Mouse (Mus musculus) embryo, embryonic 11.5 days (tissue): ENCODE measurements at regions not wholly inside any gene's neighbourhood (a gene's known extent, or its start where the extent isn't known, plus 50 kb on each side); places are given as distances from the start of the nearest gene placed in this dataset.
"Not testable (repeated sequence)": the region's sequence is repeated elsewhere in the genome, so short reads cannot be mapped to it uniquely, and the experiment has no call there.

Experiments used
- DNase-seq: peaks from one replicate; pipeline ENCODE4 v3.0.0-alpha.2; 2012; ENCODE audit warnings: low read depth, low spot score

DNA sequence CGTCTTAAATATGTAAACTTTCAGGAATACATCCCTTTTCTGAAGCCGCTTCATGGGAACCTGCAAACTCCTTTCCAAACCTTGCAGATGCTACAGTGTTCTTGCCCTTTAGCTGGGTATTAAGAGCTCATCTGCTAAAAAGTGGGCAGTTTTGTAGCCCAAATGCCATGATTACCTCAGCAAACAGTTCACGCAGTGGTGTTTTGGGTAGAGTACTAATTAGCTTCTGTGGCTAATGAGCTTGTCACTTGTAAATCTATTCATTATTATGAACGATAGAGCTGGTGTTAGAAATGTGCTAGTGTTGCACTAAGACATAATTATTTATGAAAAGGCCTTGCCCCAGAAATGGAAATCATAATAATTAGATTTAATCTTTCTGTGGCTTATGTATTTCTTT is 506.1 kb upstream of the Ccng1 start:
- no peak for DNase-seq

DNA sequence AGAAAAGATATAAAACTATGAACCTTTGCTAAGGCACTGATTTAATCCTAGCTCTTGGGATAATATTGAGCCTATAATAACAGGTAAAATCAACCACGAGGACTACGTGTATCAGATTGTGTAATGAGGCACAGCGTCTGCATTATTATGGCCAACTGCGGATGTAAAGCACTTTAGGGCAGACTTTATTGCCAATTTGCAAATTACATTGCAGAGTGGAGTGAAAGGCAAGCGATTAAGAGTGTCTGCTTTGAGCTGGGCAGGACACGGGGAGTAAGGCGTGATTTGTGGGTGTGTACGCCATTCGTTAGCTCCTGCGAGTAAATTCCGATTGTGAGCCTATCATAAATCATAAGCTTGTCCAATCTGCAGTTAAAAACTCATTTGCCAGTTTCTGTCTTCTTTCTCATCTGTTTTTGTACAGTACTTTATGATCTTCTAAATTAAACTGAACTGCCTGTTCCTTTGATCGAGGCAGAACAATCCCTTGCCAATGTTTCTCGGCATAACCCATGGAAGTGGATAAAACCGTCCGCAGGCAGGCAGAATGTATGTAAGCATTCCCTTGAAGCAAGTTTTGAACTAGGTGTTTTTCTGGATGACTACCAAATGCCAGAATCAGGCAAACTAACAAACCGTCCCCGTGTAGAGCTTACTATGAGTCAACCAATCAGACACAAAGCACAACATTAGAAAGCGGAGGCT is 505.0 kb upstream of the Ccng1 start:
- DNase-seq: no peak

DNA sequence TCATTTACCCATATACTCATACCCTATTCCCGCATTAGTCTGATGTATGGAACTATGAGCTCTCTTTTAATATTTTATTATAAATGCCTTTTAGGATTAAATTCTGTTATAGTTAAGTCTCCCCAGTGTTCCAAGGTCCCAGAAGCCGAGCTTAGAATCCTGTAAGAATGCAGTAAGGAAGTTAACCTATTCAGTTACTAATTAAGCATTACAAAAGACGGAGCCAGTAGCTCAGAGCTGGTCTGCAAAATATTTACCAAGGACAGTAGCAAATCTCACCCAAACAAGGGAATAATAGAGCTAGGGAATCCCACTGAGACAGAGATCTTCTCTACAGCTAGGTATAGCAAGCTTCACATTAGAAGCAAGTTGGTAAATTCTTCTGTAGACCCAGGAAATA is 459.4 kb upstream of the Ccng1 start:
- DNase-seq: not testable (repeated sequence)

DNA sequence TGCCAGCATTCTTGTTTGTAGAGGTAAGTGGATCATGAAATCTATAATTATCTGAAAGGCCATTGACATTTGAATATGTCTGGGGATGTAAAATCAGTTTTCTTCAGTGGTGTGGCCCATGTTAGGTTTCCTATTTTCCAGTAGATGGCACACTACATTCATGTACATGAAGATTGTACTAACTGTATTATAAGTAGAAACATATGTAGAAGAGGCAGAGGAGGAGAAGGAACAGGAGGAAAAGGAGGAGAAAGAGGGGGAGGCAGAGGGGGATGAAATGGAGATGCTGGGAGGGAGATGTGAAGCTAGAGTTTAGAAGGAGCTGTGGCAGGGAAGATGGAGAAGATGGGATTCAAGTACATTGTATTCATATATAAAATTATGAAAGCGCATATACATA is 447.1 kb upstream of the Ccng1 start:
- peak; percentile 1 for DNase-seq

DNA sequence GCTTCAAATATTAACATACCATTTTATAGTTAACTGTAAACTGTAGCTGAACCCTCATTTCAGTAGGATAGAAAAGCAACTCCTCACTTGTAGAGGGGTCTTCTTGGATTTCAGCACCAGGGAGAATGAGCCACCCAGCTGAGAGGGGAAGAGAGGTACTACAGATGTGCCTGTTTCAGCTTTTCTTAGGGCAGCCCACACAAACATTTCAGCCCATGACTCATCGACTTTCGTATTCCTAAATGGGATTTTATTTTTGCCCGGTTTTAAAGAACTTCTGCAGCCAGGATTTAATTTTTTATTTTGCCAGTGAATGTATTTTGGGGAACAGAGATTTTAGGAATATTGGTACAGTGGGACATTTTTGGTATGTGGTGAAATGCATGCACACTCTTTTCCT is 438.9 kb upstream of the Ccng1 start:
- DNase-seq: no peak

DNA sequence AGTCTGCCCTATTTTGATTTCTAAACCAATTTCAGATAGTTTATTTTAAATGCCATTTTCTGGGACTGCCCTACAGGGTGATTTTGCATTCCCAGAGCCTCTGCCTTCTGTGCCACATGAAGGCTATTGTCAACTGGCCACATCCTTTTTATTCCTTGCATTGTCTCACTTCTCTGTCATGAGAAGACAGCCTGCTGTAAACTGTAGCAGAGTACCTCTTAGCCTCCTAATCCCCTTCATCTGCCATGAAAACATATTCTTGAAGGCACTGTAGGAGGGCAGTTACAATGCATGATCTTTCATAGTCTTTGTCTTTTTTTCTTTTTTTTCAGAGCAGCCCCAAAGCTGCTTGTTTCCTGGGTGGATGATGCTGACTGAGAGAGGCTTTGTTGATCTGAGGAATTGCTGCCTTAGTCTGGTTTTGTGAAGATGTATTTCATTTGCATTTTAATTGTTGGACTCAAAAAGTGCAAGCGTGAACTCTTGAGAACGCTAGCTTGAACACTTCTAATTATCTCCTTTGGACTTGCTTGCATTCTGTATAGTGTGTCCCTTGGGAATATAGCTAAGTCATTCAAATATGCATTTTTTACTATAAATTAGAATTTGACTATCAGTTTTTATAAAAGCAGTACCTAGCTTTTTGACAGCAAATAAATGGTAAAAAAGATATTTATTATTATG is 405.5 kb upstream of the Ccng1 start:
- DNase-seq: no peak

DNA sequence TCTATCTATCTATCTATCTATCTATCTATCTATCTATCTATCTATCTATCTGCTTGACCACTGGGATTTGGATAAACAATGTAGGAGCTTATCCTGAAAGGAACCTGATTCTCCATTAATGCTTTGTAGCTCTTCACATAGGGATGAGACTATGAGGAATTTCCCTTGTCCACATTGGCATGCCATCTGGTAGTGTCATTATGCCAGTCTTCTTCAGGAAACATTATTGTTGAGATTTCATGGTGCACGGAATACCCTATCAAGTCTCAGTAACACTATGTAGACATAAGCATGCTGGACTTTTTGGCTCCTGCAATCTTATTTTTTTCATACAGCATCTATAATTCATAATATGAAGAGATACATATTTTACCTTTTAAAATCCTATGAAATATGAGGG is 404.8 kb upstream of the Ccng1 start:
- DNase-seq: no peak

DNA sequence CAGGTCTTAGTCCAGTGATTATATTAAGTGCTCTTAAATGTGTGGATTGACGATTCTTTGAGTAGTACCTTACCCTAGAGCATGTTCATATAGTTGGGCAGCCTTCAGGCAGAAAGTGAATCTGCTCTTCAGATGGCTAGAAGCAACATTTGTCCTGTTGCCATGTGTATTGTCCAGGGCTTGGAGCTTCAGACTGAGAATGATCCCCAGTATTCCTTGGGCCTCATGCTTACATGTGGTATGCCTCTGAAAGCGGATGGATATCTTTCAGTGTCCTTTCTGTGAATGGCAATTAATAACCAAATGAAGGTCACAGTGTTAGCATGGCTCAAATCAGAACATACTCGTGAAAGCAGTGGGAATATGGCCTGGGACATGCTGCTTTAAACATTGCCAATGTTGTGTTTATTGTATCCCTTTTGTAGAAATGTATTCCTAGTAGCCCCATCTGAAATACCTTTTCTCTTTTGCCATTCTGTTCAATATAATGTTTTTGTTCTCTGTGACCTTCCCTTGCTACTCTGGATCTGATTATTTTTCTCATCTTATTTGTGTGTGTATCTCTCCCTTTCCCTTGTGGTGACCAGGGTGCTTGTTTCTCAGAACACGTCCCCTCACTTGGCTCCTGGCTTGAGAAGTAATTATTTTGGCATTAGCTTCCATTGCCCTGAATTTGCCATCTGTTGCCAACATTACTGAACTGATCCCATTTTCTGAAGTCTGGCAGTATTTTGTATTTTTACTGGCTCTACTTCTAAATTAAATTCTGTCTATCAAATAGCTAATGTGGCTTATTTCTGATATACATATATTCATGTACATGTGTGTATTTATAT is 403.9 kb upstream of the Ccng1 start:
- DNase-seq: no peak

DNA sequence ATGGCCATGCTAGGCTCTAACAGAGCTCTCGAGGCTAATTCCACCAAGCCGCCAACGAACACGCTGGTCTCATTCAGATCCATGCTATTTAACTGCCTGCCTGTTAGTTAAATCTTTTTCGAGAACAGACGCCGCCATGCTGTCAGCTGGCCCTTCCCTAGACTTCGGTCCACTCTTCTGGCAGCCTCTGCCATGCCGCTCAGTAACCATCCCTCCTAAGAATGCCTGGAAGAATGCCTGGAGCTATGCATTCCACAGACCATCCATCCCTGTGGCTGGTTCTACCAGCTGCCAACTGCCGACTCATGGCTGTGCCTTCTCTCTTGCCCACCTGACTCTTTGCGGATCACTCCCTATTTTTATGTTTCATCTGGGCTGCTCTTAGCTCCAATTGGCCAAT is 402.2 kb upstream of the Ccng1 start:
- DNase-seq: no peak
